Mouse (Mus musculus): ENCODE data around the gene Sepsecs. TPM values are rescaled to one million over a fixed set of nuclear protein-coding genes. Genes with fewer than 3 reads are reported as not detected.

Sepsecs gene
- polyA plus RNA-seq, 1 experiment from 2014 or later = 9.2 TPM

DNA sequence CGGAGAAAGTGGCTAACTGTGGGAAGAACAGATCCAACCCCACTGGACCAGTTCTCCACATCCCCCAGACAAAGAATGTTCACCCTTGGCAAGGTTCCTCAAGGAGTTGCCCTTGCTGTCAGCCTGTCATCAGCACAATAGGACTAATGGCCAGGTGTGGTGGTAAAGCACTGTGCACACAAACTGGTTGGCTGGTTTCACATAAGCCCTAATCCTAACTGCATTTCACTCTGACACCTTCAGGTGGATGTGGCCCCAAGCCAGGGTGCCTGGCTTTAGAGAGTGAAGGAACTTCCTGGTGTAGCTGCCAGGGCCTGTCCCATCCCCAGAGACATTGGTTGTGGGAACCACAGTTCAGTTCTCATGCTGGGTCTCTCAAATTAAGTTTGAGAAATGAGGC lies 44.6 kb downstream of the Sepsecs start:
- H3K4me2 ChIP-seq (replicated peaks; ENCODE audit: low read depth, low read length) = no peak overlapping the region
- H3K4me1 ChIP-seq (ENCODE audit: control insufficient read depth, insufficient read depth, low read length) = peaks cover 5% of the 10 kb centered on the region; the same call in 1 of the 2 replicates
- no peaks in the 10 kb centered on the region for H3K9me3 ChIP-seq (ENCODE audit: control insufficient read depth, low read depth, low read length)
- 81% methylated on average over 1 of the region's 1 CpGs for WGBS
- H3K27me3 ChIP-seq (ENCODE audit: control insufficient read depth, insufficient read depth, low read length) = no peaks in the 10 kb centered on the region
- peak overlapping the region; percentile 35; the same call in 1 of the 2 replicates for H3K27ac ChIP-seq (ENCODE audit: low read length)
- no peak overlapping the region for H3K4me3 ChIP-seq (ENCODE audit: low read depth, low read length)
- peak; percentile 67 for ATAC-seq (ENCODE audit: insufficient number of reproducible peaks, insufficient read depth, low FRiP score, low read depth)
- no peak overlapping the region for H3K9ac ChIP-seq (replicated peaks; ENCODE audit: low read depth, low read length)
- H3K36me3 ChIP-seq (ENCODE audit: control insufficient read depth, insufficient read depth, low read length) = no peaks in the 10 kb centered on the region

DNA sequence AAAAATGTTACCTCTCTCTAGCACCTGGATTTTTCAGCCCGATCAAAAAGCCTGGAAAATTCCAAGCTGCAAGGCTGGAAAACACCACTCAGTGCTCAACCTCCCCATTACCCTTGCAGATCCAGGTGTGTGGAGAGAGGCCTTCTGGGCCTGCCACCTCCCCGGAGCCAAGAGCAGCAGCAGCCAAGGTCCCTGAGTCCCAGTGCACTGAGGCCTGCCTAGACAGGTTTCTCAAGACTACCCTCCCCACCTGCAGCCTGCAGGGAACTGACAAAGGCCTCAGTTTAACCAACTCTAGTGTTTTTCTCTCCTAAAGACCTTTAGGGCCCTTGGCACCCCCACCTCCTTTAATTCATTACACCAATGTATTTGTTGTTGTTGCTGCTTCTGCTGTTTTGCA lies 46.4 kb downstream of the Sepsecs start:
- ATAC-seq (ENCODE audit: insufficient number of reproducible peaks, insufficient read depth, low FRiP score, low read depth) = no peak
- 56% methylated on average over 2 of the region's 2 CpGs for WGBS
- H3K27ac ChIP-seq (ENCODE audit: low read length) = no peak overlapping the region; the same call in 1 of the 2 replicates

DNA sequence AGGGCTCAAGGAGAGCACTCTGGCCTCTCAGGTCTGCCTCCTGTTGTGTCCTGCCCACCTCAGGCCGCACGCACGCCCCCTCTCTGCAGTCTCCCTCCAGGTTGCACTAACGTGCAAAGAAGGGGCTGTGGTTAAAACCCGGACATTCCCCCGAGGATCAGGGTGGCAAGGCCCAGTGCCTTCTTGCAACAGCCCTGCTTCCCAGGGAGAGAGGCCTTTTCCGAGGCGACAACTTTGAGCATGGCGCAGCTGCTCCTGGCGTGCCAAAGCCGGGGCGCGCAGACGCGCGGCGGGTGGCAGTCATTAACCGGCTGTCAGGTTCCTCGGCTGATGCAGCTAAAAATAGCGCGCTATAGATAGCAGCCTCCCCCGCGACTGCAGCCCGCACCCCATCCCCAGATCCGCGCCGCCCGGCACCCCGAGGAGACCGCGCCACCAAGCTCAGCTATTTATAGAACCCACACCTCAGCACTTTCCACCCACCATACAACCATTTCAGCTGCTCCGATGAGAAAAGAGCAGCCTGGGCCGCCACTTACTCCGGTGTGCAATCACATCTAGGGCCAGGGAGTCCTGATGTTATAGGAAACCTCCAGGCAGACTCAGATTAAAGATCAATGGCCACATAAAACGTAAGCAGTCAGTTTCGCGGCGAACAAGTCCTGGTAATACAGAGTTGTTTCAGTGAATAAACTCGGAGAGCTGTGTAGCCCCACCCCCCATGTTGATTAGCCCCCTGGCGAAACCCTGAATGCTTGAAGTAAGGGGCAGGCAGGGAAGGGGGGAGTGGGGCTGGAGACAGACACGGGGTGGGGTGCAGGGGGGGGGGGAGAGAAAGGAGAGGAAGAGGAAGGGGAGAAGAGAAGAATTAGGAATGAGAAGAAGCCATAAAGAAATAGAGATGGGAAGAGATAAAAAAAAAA lies 50.9 kb downstream of the Sepsecs start:
- H3K27ac ChIP-seq (ENCODE audit: low read length) = peak overlapping the region; percentile 90; the same call in 1 of the 2 replicates
- ATAC-seq (ENCODE audit: insufficient number of reproducible peaks, insufficient read depth, low FRiP score, low read depth) = peak; percentile 38; the same call in 1 of the 2 replicates
- peak overlapping the region; percentile 34 for H3K4me3 ChIP-seq (ENCODE audit: low read depth, low read length)
- H3K4me1 ChIP-seq (ENCODE audit: control insufficient read depth, insufficient read depth, low read length) = peaks cover 26% of the 10 kb centered on the region
- no peaks in the 10 kb centered on the region for H3K9me3 ChIP-seq (ENCODE audit: control insufficient read depth, low read depth, low read length)
- H3K4me2 ChIP-seq (replicated peaks; ENCODE audit: low read depth, low read length) = peak overlapping the region; percentile 87
- H3K9ac ChIP-seq (replicated peaks; ENCODE audit: low read depth, low read length) = peak overlapping the region; percentile 33; the same call in 1 of the 2 replicates
- 1% methylated on average over 41 of the region's 41 CpGs for WGBS
- no peaks in the 10 kb centered on the region for H3K27me3 ChIP-seq (ENCODE audit: control insufficient read depth, insufficient read depth, low read length)
- no peaks in the 10 kb centered on the region for H3K36me3 ChIP-seq (ENCODE audit: control insufficient read depth, insufficient read depth, low read length)

More for the DNA sequence above, 46.4 kb downstream of the Sepsecs start:
- Histone ChIP-seq H3K4me2 (replicated peaks; ENCODE audit: low read depth, low read length) (no peak overlapping the region), H3K4me1 (ENCODE audit: control insufficient read depth, insufficient read depth, low read length) (peaks cover 9% of the 10 kb centered on the region; the same call in 1 of the 2 replicates), H3K4me3 (ENCODE audit: low read depth, low read length) (no peak overlapping the region), H3K9me3 (ENCODE audit: control insufficient read depth, low read depth, low read length) (no peaks in the 10 kb centered on the region), H3K27me3 (ENCODE audit: control insufficient read depth, insufficient read depth, low read length) (no peaks in the 10 kb centered on the region), H3K9ac (replicated peaks; ENCODE audit: low read depth, low read length) (no peak overlapping the region), H3K36me3 (ENCODE audit: control insufficient read depth, insufficient read depth, low read length) (no peaks in the 10 kb centered on the region)

DNA sequence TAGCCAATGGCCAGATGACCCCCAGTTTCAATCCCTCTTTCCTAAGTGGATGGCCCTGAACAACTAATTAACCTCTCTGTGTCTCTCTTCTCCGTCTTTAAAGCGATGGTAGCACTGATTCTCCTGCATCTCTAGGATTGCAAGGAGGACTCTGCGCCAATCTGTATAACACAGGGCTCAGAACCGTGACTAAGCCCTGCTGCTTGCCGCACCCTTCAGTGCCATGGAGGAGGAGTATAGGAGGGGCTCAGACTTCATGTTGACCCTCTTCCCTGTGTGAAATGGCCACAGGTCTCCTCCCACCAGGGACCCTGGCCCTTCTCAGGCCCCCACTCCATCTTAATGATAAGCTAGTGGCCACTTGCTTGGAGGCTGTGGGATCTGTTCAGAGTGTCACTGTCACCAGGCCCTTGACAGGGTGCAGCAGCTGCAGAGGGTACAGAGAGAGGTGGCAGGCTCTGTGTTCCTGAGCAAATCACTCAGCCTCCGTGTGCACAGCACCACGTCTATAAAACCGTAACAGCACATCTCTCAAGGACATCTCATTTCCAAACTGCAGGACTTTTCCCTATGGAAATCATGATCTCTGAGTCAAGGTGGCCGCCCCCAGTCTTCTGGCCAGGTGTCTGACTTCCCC lies 51.7 kb downstream of the Sepsecs start:
- H3K4me3 ChIP-seq (ENCODE audit: low read depth, low read length) = peak overlapping the region; percentile 34; the same call in 1 of the 2 replicates
- H3K9ac ChIP-seq (replicated peaks; ENCODE audit: low read depth, low read length) = peak overlapping the region; percentile 33; the same call in 1 of the 2 replicates
- ATAC-seq (ENCODE audit: insufficient number of reproducible peaks, insufficient read depth, low FRiP score, low read depth) = no peak
- peak overlapping the region; percentile 90; the same call in 1 of the 2 replicates for H3K27ac ChIP-seq (ENCODE audit: low read length)
- H3K36me3 ChIP-seq (ENCODE audit: control insufficient read depth, insufficient read depth, low read length) = no peaks in the 10 kb centered on the region
- peak overlapping the region; percentile 87 for H3K4me2 ChIP-seq (replicated peaks; ENCODE audit: low read depth, low read length)
- H3K27me3 ChIP-seq (ENCODE audit: control insufficient read depth, insufficient read depth, low read length) = no peaks in the 10 kb centered on the region
- WGBS = 52% methylated on average over 9 of the region's 9 CpGs
- H3K9me3 ChIP-seq (ENCODE audit: control insufficient read depth, low read depth, low read length) = no peaks in the 10 kb centered on the region
- peaks cover 26% of the 10 kb centered on the region for H3K4me1 ChIP-seq (ENCODE audit: control insufficient read depth, insufficient read depth, low read length)

DNA sequence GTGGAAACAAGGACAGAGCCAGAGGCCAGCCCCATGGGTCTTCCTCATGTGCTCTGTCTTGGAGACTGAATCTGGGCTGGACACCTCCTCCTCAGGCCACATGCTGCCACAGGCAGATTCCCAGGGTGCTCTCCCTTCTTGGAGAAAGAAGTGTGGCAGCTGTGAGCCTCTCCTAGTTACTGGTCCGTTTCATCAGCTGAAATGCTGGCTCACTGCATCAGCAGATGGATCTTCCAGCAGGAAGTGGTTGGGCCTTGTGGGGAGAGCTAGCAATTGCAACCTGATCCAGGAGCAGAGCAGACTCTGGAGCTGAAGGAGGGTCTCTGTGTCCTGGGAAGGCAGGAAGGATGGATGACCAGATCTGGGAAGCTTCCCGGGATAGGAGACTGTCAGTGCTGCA lies 53.0 kb downstream of the Sepsecs start:
- H3K4me2 ChIP-seq (replicated peaks; ENCODE audit: low read depth, low read length) = no peak overlapping the region
- peak; percentile 51 for ATAC-seq (ENCODE audit: insufficient number of reproducible peaks, insufficient read depth, low FRiP score, low read depth)

DNA sequence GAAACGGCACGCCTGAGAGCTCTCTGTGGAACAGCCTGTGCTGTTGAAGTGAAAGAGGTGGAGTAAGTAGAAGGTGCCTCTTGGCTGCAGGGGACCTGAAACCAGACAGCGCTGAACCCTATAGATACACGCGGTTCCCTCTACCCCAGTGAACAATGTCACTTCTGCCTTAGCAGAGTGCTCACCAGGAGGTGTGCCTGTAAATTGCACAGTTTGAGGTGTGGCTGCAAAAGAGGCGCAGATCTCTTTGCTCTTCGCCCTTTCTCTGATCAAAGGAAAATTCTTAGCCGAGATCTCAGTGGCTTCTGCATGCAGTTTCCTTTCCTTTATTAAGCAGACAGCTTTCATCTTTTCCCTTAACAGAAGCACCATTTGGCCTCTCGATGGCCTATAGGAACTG lies 54.1 kb downstream of the Sepsecs start:
- Histone ChIP-seq H3K36me3 (ENCODE audit: control insufficient read depth, insufficient read depth, low read length) (no peaks in the 10 kb centered on the region), H3K27me3 (ENCODE audit: control insufficient read depth, insufficient read depth, low read length) (no peaks in the 10 kb centered on the region), H3K4me3 (ENCODE audit: low read depth, low read length) (no peak overlapping the region), H3K9me3 (ENCODE audit: control insufficient read depth, low read depth, low read length) (no peaks in the 10 kb centered on the region), H3K9ac (replicated peaks; ENCODE audit: low read depth, low read length) (no peak overlapping the region), H3K4me2 (replicated peaks; ENCODE audit: low read depth, low read length) (no peak overlapping the region), H3K27ac (ENCODE audit: low read length) (peak overlapping the region; percentile 90; the same call in 1 of the 2 replicates), H3K4me1 (ENCODE audit: control insufficient read depth, insufficient read depth, low read length) (peaks cover 26% of the 10 kb centered on the region)
- no peak for ATAC-seq (ENCODE audit: insufficient number of reproducible peaks, insufficient read depth, low FRiP score, low read depth)
- WGBS = 55% methylated on average over 9 of the region's 9 CpGs

More for the DNA sequence above, 53.0 kb downstream of the Sepsecs start:
- Histone ChIP-seq H3K9me3 (ENCODE audit: control insufficient read depth, low read depth, low read length) (no peaks in the 10 kb centered on the region), H3K27me3 (ENCODE audit: control insufficient read depth, insufficient read depth, low read length) (no peaks in the 10 kb centered on the region), H3K4me1 (ENCODE audit: control insufficient read depth, insufficient read depth, low read length) (peaks cover 26% of the 10 kb centered on the region), H3K27ac (ENCODE audit: low read length) (peak overlapping the region; percentile 90), H3K36me3 (ENCODE audit: control insufficient read depth, insufficient read depth, low read length) (no peaks in the 10 kb centered on the region), H3K9ac (replicated peaks; ENCODE audit: low read depth, low read length) (no peak overlapping the region), H3K4me3 (ENCODE audit: low read depth, low read length) (no peak overlapping the region)
- WGBS = 14% methylated on average over 2 of the region's 2 CpGs

DNA sequence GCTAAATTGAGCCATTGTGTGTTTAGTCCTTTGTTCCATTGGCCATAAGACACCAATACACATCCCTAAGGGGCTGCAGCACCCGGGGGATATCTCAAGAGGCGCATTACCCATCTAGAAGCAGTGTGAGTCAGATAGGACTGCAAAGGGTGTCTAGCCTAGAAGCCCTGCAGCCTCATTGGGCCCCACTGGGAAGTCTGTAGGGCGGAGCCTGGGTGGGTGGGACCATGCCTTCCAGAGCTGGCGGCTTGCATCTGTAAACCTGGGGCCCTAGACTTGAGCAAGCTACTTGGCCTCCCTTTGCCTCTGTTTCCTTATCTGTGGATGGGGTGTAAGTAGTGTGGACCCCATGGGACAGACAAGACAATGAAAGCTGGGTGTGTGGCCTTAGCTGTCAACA lies 54.8 kb downstream of the Sepsecs start:
- H3K4me2 ChIP-seq (replicated peaks; ENCODE audit: low read depth, low read length) = no peak overlapping the region
- no peak overlapping the region for H3K9ac ChIP-seq (replicated peaks; ENCODE audit: low read depth, low read length)
- peak overlapping the region; percentile 90 for H3K27ac ChIP-seq (ENCODE audit: low read length)
- H3K4me3 ChIP-seq (ENCODE audit: low read depth, low read length) = no peak overlapping the region
- H3K36me3 ChIP-seq (ENCODE audit: control insufficient read depth, insufficient read depth, low read length) = no peaks in the 10 kb centered on the region
- H3K27me3 ChIP-seq (ENCODE audit: control insufficient read depth, insufficient read depth, low read length) = no peaks in the 10 kb centered on the region
- no peak for ATAC-seq (ENCODE audit: insufficient number of reproducible peaks, insufficient read depth, low FRiP score, low read depth)
- 72% methylated on average over 4 of the region's 4 CpGs for WGBS
- H3K4me1 ChIP-seq (ENCODE audit: control insufficient read depth, insufficient read depth, low read length) = peaks cover 26% of the 10 kb centered on the region
- no peaks in the 10 kb centered on the region for H3K9me3 ChIP-seq (ENCODE audit: control insufficient read depth, low read depth, low read length)

DNA sequence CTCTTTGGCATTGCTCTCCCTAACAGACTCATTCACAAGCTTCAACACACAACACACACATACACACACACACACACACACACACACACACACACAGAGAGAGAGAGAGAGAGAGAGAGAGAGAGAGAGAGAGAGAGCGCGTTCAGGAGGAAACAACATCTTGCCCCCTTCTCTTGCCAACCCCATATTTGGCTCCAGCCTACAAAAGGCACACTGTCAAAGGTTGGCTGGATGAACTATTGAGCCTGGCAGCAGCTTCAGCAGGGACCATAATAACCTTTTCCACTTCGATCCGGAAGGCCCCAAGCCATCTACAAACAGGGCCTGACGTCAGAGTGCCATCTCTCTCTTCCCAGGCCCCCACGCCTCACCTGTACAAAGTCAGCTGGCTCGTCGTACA lies 56.7 kb downstream of the Sepsecs start:
- no peak overlapping the region for H3K4me3 ChIP-seq (ENCODE audit: low read depth, low read length)
- no peaks in the 10 kb centered on the region for H3K36me3 ChIP-seq (ENCODE audit: control insufficient read depth, insufficient read depth, low read length)
- H3K4me2 ChIP-seq (replicated peaks; ENCODE audit: low read depth, low read length) = no peak overlapping the region
- H3K9ac ChIP-seq (replicated peaks; ENCODE audit: low read depth, low read length) = no peak overlapping the region
- WGBS = 83% methylated on average over 6 of the region's 8 CpGs
- peaks cover 19% of the 10 kb centered on the region for H3K4me1 ChIP-seq (ENCODE audit: control insufficient read depth, insufficient read depth, low read length)
- H3K9me3 ChIP-seq (ENCODE audit: control insufficient read depth, low read depth, low read length) = no peaks in the 10 kb centered on the region
- no peak for ATAC-seq (ENCODE audit: insufficient number of reproducible peaks, insufficient read depth, low FRiP score, low read depth)
- H3K27me3 ChIP-seq (ENCODE audit: control insufficient read depth, insufficient read depth, low read length) = no peaks in the 10 kb centered on the region
- no peak overlapping the region for H3K27ac ChIP-seq (ENCODE audit: low read length)

All from stomach, embryonic 14.5 days (tissue).